In the genomic region with DNA sequence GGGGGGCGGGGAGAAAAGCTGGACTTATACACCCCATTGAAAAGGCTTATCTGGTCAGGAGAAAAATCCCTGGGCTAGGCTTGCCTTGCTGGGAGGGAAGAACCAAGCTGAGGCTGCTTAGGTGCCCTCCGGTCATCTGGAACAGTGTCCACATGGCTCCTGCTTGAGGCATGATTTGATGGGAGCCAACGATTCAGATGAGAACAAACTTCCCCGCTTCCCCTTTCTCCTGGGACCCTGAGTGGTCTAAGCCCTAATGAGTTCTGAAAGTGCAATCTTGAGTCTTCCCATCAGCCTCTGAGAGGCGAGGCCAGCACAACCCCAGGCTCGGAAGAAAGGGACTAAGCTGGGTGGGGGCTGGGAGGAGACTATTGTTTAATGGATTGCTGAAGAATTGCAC, we compare ENCODE assay signal across 8 mouse cellular contexts.
DNase-seq lines count a peak whose midpoint lies in the region; ATAC-seq and TF ChIP-seq lines count a peak whose summit lies in the region.

No protein-coding gene starts in this region.

- no peaks in the 10 kb centered on the region for H3K9me3 ChIP-seq in kidney, embryonic 15.5 days (replicated peaks)
- no peaks in the 10 kb centered on the region for H3K9me3 ChIP-seq in forebrain, postnatal 0 days (ENCODE audit: low read length)
- no peaks in the 10 kb centered on the region for H3K9me3 ChIP-seq in neural tube, embryonic 14.5 days (ENCODE audit: control insufficient read depth, low read length)

- H3K27ac ChIP-seq in kidney, embryonic 15.5 days = peak overlapping the region; percentile 62
- peak overlapping the region; percentile 97 for H3K27ac ChIP-seq in forebrain, postnatal 0 days (ENCODE audit: low read depth, low read length)
- H3K27ac ChIP-seq in neural tube, embryonic 14.5 days (ENCODE audit: low read depth, low read length) = peak overlapping the region; percentile 91

- WGBS in kidney, embryonic 15.5 days = 0% methylated on average over 5 of the region's 6 CpGs
- 0% methylated on average over 5 of the region's 6 CpGs for WGBS in forebrain, postnatal 0 days
- 0% methylated on average over 5 of the region's 6 CpGs for WGBS in neural tube, embryonic 14.5 days

- H3K9ac ChIP-seq in kidney, embryonic 15.5 days = 0 out of 2 replicates have a peak overlapping the region, but pooled peaks have one; percentile 44
- peak overlapping the region; percentile 71 for H3K9ac ChIP-seq in forebrain, postnatal 0 days
- H3K9ac ChIP-seq in neural tube, embryonic 14.5 days (replicated peaks; ENCODE audit: low read depth, low read length) = peak overlapping the region; percentile 63

- ATAC-seq in kidney, embryonic 15.5 days (replicated peaks; ENCODE audit: low FRiP score) = peak; percentile 52
- ATAC-seq in forebrain, postnatal 0 days = peak; percentile 54
- ATAC-seq in neural tube, embryonic 14.5 days (ENCODE audit: low read depth) = peak; percentile 61

- H3K4me1 ChIP-seq in kidney, embryonic 15.5 days = peaks cover 31% of the 10 kb centered on the region
- 0 out of 2 replicates have a peak, but pooled peaks cover 4% of the 10 kb centered on the region for H3K4me1 ChIP-seq in forebrain, postnatal 0 days (ENCODE audit: insufficient read depth)
- H3K4me1 ChIP-seq in neural tube, embryonic 14.5 days (ENCODE audit: control insufficient read depth, insufficient read depth, low read length) = peaks cover 3% of the 10 kb centered on the region; the same call in 1 of the 2 replicates

- no peaks in the 10 kb centered on the region for H3K27me3 ChIP-seq in kidney, embryonic 15.5 days
- no peaks in the 10 kb centered on the region for H3K27me3 ChIP-seq in forebrain, postnatal 0 days (ENCODE audit: insufficient read depth, low read length)
- H3K27me3 ChIP-seq in neural tube, embryonic 14.5 days (ENCODE audit: control insufficient read depth, insufficient read depth, low read length) = no peaks in the 10 kb centered on the region

- no peaks in the 10 kb centered on the region for H3K36me3 ChIP-seq in kidney, embryonic 15.5 days
- H3K36me3 ChIP-seq in forebrain, postnatal 0 days (ENCODE audit: insufficient read depth) = no peaks in the 10 kb centered on the region
- no peaks in the 10 kb centered on the region for H3K36me3 ChIP-seq in neural tube, embryonic 14.5 days (ENCODE audit: control insufficient read depth, insufficient read depth, low read length)

- no peak for DNase-seq in kidney, adult 11 months
- DNase-seq in brain, embryonic 18.5 days (ENCODE audit: low read depth, low spot score) = peak; percentile 52
- peak; percentile 81 for DNase-seq in forebrain, postnatal 0 days
- peak; percentile 34 to 42 for DNase-seq in kidney, postnatal 36 days
- no peak for DNase-seq in spleen, postnatal 14 days (ENCODE audit: low spot score in 2 of 2)
- DNase-seq in testis, postnatal 10 days (ENCODE audit: low spot score) = no peak

- TF ChIP-seq CTCF in forebrain, postnatal 0 days (IDR thresholded peaks at IDR 0.05; ENCODE audit: low read depth) = no peak

- peak overlapping the region; percentile 45 for H3K4me3 ChIP-seq in kidney, embryonic 15.5 days (replicated peaks)
- H3K4me3 ChIP-seq in forebrain, postnatal 0 days (ENCODE audit: low read depth, low read length) = peak overlapping the region; percentile 41
- peak overlapping the region; percentile 31 for H3K4me3 ChIP-seq in neural tube, embryonic 14.5 days (ENCODE audit: low read depth, low read length)

- peak overlapping the region; percentile 71 for H3K4me2 ChIP-seq in kidney, embryonic 15.5 days
- H3K4me2 ChIP-seq in forebrain, postnatal 0 days (ENCODE audit: low read depth) = peak overlapping the region; percentile 67
- H3K4me2 ChIP-seq in neural tube, embryonic 14.5 days (ENCODE audit: low read depth, low read length) = peak overlapping the region; percentile 66

Comparison
In these comparisons a context has a peak if more than half of its experiments do, and no peak if none do; other contexts are left out.
1. DNase-seq: peak in brain, embryonic 18.5 days (single experiment), forebrain, postnatal 0 days (single experiment) and kidney, postnatal 36 days (2 of 2); none in kidney, adult 11 months (single experiment), spleen, postnatal 14 days (0 of 2) and testis, postnatal 10 days (single experiment).
2. Peak in every context shown above with its lines, with median percentiles within 50 percentile points of each other: ATAC-seq, H3K27ac ChIP-seq, H3K4me2 ChIP-seq, H3K4me3 ChIP-seq and H3K9ac ChIP-seq.